Mouse (Mus musculus) kidney, embryonic 14.5 days (tissue): ENCODE results near the gene Lzic. TPM values are rescaled to one million over a fixed set of nuclear protein-coding genes. Genes with fewer than 3 reads are reported as not detected.

Source experiments
- microRNA-seq: library from miRNA; unstranded; fragments of <30 nt; microRNA quantifications from one replicate; pipeline ENCODE4, GENCODE M21; 2016
- polyA plus RNA-seq: library from polyadenylated mRNA; unstranded; fragments of >200 nt; fragmentation: Nextera tagmentation; extraction: Ambion mirVana; gene quantifications from 2 replicates; pipeline ENCODE4 v1.2.1, GENCODE M21; 2014

Gene Lzic
- polyA plus RNA-seq, 1 experiment from 2014 or later = 47.3 TPM

Small RNAs within 50 kb of the gene (microRNA-seq; reads per million reads assigned to microRNA genes)
- gene Mir5616 = 0.84 reads per million

Other genes starting within 250 kb of the Lzic start
- gene Kif1b, start 177.5 kb upstream of the Lzic start, polyA plus RNA-seq = 25.6 and 35.7 TPM in 2 replicates
- gene Ube4b, start 58.5 kb upstream of the Lzic start, polyA plus RNA-seq = 42.9 and 44.9 TPM in 2 replicates
- gene Rbp7, start 30.3 kb upstream of the Lzic start, polyA plus RNA-seq = 1.1 and 1.8 TPM in 2 replicates
- gene Tmem274, start 7.9 kb upstream of the Lzic start, polyA plus RNA-seq = 0.38 TPM in 1 of 2 replicates, not detected in the other
- gene Nmnat1, start within 50 bp of the Lzic start, polyA plus RNA-seq = 12.7 and 15.5 TPM in 2 replicates
- gene Ctnnbip1, start 33.0 kb downstream of the Lzic start, polyA plus RNA-seq = 66.6 and 71.4 TPM in 2 replicates
- 24.7 and 33.5 TPM in 2 replicates for gene Clstn1, start 101.2 kb downstream of the Lzic start, polyA plus RNA-seq
- gene Pik3cd, start 217.3 kb downstream of the Lzic start, polyA plus RNA-seq = 1.8 and 5.5 TPM in 2 replicates